Mouse (Mus musculus) large intestine, adult 2 months (tissue): ENCODE measurements around the gene Zgrf1. TPM values are rescaled to one million over a fixed set of nuclear protein-coding genes. Genes with fewer than 3 reads are reported as not detected.

Experiments used
- DNase-seq: peaks from one replicate; pipeline ENCODE4 v3.0.0-alpha.2; 2012; ENCODE audit warnings: low read depth, low spot score
- WGBS: fragments of 180-500 bp; shearing (Covaris S2); methylation state at CpG from one replicate; pipeline ENCODE4 v1.1.7; 2018; 5-methylcytosine and 5-hydroxymethylcytosine counted together
- polyA plus RNA-seq: library from polyadenylated mRNA; depleted of rRNA; stranded (reverse); fragments of >200 nt; gene quantifications from 2 replicates; pipeline ENCODE4 v1.2.3, GENCODE M21; 2012; rRNA removed

The Zgrf1 gene
- polyA plus RNA-seq = 0.43 and 0.96 TPM in 2 replicates

DNA sequence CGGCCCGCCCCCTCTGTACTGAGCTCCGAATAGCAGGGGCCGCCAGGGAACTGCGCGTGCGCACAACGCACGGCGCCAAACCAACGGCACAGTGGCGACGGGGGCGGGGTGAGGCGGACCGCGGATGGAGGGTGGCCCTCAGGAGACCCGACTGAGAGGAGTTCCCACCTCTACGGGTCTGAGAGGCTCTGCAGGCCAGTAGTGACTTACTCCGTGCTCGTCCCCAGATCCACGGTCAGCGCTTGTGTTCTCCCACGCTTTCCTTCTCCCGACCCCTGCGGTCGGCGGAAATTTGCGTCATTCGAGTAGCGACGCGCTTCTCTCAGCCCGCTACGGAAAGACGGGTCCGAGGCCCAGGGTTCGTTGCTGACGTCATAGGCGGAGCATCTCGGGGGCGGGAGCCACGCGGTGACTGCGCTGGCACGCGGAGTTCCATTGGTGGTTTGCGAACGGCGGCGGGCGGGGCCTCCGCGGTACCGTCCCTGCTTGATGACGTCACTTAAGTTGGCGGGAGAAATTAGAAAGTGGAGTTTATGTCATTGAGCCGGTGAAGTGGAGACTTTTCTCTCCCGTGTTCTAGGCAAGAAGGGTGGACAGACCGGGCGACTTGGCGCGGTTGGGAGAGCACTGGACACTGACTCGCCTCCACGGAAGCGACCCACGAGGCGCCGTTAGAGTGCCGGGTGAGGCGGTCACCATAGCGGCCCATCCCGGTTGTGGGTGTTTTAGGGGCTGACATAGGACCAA lies at the start of gene Zgrf1, which contains the start of gene Larp7:
Zgrf1 (plus strand) TSS at position 517 of the 747 bp plus-strand sequence.
Larp7 (minus strand) TSS at position 377 of the 747 bp plus-strand sequence.
- WGBS = under 1% methylated on average over 73 of the region's 73 CpGs
- peak; percentile 88 for DNase-seq

DNA sequence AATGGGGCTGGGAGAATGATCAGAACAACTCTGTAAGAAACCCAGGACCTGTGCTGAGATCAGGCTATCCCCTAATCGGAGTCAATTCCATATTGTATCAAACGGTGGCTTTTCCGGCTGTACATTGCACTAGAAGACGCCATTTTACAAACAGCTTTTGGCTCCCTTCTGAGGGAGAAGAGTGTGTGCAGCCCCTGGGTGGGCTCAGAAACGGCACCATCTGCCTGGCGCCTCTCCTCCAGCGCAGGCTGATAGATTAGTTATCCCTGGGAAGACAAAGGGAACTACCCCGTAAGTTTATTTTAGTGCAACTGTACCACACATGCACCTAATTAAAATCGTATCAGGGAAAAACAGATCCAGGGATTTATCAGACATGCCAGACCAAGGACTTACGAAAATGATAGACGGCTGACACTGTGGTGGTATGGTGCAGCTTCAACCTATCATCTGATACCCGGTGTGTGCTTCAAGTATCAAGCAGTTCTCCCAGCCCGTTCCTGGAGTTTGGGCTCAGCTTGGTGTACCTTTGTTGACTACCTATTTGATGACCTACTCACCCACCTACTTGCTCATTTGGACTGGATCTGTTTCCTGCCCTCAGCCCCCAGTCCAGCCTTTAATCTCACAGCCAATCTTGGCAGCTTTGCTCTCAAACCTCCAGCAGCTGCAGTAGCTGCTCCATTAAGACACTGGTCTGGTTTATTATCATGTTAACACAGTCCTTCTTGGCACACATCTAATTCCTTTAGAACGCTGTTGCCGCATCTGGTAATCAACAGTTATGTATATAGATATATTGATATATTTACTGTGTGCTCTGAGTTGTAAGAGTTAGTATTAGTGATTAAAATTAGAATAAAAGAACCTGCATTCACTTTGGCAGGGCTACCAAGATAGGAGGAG lies 45.2 kb upstream of the Zgrf1 start:
- DNase-seq = no peak
- WGBS = 83% methylated on average over 15 of the region's 15 CpGs

DNA sequence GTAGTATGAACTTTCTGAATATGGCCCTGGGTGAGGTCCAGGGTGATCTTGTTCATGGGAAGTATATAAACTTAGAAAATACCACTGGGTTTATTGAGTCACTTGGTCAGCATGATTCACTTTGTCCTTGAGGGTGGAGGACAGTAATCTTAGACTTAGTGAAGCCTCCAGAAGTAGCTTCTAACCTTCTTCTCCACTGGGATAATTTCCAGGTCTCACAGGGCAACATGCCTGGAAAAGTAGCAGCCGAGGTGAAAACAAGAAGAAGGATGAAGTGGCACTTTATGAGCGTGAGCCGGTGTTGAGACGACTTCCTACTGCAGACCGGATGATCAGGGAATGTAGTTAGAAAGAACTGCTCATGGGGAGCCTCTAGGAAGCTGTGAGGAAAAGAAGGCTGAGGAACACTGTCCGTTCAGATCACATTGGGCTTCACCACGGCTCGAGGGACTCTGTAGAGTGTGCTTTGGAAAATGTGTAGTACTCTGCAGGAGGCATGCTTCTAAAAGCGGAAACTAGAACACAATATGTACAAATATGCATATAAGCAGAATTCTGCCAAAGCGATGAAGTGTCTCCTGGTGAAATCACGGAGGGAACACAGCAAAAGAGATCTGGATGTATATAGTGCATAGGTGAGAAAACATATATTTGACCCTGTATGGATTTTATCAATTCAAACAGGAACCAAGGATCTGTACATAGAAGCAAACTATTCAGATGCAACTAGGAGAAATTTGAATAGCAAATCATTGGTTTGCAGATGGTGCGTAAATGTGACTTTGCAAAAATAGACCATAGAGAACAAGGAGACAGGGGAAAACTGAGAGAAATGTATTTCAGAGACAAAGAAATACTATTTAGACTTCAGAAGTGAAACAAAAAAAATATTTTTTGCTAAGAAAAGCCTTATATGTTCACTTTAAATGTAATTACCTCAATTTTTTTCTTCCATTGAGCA lies 41.2 kb upstream of the Zgrf1 start:
- DNase-seq = no peak
- WGBS = 77% methylated on average over 12 of the region's 12 CpGs

- WGBS = 74% methylated on average over 15 of the region's 15 CpGs
- DNase-seq = no peak
Observed at GRCm38 (mm10) chr3:127512794-127513335, 40.4 kb upstream of the Zgrf1 start.

DNA sequence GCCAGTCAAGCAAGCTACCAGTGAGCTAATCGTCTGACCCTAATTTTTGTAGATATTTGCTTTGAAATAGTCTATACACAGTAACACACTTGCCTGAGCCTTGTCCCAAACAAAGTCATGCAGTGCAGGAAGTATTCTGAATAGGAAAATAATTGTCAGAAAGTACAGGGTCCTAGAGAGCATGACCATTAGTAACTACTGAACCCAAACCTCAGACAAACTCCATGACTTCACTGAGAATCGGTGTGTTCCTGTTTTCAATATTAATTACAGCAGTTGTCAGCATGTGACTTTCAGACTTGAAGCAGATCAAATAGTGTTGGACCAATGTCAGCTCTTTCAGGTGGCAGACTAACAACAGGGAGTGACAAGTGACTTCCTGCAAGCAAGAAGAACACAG lies 39.6 kb upstream of the Zgrf1 start:
- no peak for DNase-seq
- whole genome bisulfite sequencing = 77% methylated on average over 2 of the region's 2 CpGs

GRCm38 (mm10) chr3:127515251-127515650 lies 38.0 kb upstream of the Zgrf1 start:
- 95% methylated on average over 1 of the region's 1 CpGs for WGBS
- DNase-seq = no peak

DNA sequence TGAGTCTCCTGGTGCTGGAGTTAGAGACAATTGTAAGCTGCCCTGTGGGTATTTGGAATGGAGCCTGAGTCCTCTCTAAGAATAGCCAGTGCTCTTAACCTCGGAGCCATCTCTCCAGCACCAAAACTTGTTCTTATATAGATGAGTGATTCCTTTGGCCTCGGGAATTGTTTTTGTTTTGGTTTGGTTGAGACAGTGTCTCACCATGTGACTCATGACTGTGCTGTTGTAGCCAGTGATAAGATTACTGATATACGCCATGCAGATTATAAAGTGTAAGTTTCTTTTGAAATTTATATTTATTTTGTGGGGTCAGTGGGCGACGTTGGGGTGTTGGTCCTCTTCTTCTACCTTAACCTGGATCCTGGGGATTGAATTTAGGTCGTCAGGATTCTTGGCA lies 33.0 kb upstream of the Zgrf1 start:
- WGBS = 68% methylated on average over 6 of the region's 6 CpGs
- no peak for DNase-seq

DNA sequence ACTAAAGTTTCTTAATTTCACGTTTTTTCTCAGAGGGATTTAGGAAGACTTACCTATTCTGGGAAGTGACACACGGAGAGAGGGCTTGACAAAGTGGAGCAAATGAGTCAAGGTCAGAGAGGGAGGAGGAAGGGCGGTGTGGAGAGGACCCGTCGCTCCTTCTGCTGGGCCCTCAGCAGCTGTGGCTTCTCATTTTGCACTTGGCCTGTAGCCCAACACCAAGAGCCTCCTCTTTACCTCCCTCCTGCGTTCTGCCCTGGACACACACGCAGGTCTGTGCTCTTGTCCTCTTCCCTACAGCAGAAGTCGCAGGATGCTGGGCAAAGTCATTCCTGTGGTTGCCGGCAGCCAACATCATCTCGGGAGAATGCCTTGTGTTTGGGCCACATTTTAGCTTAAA lies 32.1 kb upstream of the Zgrf1 start:
- WGBS = 58% methylated on average over 10 of the region's 10 CpGs
- no peak for DNase-seq

DNA sequence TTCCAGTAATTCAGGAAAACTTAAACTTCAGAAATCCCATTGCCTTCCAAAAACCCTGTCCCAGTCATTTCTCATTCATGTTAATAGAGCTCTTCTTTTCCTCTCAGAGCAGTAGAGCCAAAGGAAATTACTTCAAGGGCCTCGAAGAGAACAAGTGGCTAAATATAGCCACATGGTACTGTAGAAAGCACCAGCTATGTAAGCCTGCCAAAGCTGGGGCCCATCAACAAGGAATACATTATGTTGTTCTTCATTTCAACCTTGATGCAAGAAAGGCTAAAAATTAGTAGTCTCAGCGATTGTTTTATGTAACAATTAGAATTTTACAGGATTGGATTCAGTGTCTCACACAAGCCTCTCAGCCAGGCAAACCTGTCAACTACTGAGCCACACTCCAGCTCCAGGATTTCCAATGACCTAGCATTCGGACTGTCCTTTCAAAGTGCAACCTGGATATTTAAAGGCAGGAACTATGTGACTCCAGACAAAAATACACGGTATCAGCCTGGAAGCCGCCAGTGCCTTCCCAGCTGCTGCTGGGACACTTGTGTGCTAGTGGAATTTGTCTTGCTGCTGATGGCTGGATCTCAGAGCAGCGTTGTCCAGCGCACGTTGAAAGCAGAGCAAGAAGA lies 28.0 kb upstream of the Zgrf1 start:
- 61% methylated on average over 8 of the region's 8 CpGs for WGBS
- no peak for DNase-seq

- WGBS = 64% methylated on average over 5 of the region's 5 CpGs
- no peak for DNase-seq
Observed at GRCm38 (mm10) chr3:127527465-127528034, 25.7 kb upstream of the Zgrf1 start.

DNA sequence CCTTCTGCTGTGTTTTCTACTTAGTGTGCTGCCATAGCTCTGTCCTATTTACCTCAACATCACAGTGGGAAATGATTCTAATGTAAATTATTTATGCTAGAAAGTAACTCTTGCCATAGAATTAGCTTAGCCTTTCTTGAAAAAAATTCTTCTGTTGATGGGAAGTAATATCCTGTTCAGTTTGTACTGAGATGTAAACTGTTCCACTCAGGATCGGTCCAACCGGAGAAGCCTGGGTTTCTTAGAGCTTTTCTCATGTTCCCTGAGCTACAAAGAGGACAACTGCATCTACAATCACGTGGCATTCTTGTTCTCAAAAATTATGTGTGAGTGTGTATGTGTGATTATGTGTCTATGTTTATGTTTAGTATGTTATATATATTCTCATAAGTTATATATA lies 24.1 kb upstream of the Zgrf1 start:
- 70% methylated on average over 3 of the region's 3 CpGs for WGBS
- no peak for DNase-seq

DNA sequence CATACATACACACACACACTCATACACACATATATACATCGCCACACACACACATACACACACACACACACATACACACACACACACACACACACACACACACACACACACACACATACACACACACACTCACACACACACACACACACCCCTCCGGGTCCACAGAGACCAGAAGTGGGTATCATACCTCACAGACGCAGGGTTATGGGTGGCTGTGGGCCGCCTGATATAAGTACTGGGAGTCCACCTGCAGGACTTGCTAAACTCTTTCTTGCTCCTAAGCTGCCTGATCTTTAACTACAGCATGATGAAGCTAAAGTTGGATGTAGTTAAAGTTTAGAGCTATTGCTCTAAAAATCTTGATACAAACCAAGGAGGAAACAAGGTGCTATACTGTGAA lies 23.5 kb upstream of the Zgrf1 start:
- DNase-seq = no peak
- 89% methylated on average over 4 of the region's 4 CpGs for WGBS

DNA sequence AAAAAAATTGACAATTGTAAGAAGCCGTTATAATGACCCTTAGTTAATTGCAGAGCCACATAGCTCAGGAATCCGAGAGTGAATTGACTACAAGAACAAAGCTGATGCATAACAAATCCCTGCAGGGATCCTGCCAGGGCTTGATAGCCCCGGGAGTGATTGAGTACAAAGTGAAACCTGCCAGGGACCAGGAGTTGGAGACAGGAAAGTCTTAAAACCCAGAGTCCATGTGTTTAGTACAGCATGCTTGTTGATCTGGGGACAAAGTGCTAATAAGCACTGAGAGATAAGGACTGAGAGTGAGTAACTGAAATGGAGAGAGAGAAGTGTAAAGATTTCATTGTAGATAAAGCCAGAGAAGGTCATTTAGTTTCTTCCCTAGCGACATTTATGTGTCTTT lies 23.0 kb upstream of the Zgrf1 start:
- WGBS = 17% methylated on average over 4 of the region's 4 CpGs
- no peak for DNase-seq

DNA sequence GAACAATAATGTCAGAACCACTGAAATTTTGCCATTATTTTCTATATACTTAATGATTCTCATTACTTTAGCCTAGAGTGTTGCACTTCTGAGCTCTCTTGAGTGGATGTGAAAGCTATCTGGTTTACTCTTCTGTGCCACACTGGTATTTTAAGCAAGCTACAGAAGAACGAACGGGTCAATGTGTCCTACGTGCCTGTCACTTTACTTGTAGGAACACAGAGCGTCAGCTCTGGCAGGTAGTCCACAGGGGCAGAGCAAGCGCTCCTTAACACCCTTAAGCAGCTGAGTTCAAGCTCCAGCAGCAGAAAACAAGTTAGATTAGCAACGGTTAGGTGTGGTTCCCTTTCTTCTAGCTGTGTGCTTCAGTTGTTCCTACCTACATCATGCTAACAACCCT lies 14.1 kb upstream of the Zgrf1 start:
- 76% methylated on average over 6 of the region's 6 CpGs for WGBS
- DNase-seq = no peak

GRCm38 (mm10) chr3:127543976-127544375 lies 9.3 kb upstream of the Zgrf1 start:
- WGBS = 93% methylated on average over 4 of the region's 4 CpGs
- DNase-seq = no peak

- DNase-seq = no peak
- 60% methylated on average over 5 of the region's 5 CpGs for WGBS
Observed at GRCm38 (mm10) chr3:127544610-127545121, 8.6 kb upstream of the Zgrf1 start.

DNA sequence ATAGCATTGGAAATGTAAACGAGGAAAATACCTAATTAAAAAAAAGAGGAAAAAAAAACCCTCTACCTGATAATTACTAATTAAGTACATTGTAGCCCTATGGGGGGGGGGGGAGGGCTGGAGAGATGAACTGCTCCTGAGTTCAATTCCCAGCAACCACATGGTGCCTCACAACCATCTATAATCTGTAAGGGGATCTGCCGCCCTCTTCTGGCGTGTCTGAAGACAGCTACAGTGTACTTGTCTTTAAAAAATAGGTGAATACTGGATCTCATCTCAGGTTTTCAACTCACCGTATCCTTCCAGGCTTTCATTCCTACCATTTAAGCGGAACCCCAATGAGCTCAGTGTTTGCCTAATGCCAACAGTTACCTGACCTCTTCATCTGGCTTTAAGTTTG lies 5.4 kb upstream of the Zgrf1 start:
- WGBS = 58% methylated on average over 5 of the region's 5 CpGs
- no peak for DNase-seq

GRCm38 (mm10) chr3:127552434-127552972 lies 786 bp upstream of the Zgrf1 start:
- WGBS = under 1% methylated on average over 13 of the region's 13 CpGs
- peak; percentile 21 for DNase-seq
